Mouse (Mus musculus): Measurements from ENCODE around the gene Stxbp6. TPM values are rescaled to one million over a fixed set of nuclear protein-coding genes. Genes with fewer than 3 reads are reported as not detected.
"Not testable (repeated sequence)": the region's sequence is repeated elsewhere in the genome, so short reads cannot be mapped to it uniquely, and the experiment has no call there.

Stxbp6 gene
- polyA plus RNA-seq, 1 experiment from 2014 or later = 5.5 TPM

DNA sequence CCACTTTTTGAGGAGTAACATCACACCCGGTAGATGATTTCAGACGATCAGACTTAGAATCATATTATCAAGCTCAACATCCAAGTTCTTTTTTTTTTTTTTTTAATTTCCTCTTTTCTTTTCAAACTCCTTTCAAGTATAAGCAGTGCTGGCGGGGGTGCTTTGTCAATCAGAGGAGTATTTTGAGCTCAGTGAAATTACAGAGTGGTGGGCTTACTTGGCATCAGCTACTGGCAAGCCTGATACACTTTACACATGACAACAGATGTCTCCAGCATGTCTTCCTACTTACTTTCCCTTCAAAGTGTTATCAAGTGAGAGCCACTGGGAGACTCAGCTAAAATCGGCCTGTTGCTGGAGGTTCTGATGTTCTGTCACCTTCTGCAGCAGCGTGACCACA lies 21.6 kb downstream of the Stxbp6 start:
- H3K4me3 ChIP-seq = no peak overlapping the region
- H3K4me1 ChIP-seq = no peaks in the 10 kb centered on the region
- H3K9ac ChIP-seq = no peak overlapping the region
- ATAC-seq = no peak
- no peaks in the 10 kb centered on the region for H3K27me3 ChIP-seq (replicated peaks)
- H3K36me3 ChIP-seq = no peaks in the 10 kb centered on the region
- no peak overlapping the region for H3K4me2 ChIP-seq
- 54% methylated on average over 5 of the region's 5 CpGs for WGBS (ENCODE audit: insufficient replicate concordance)
- no peaks in the 10 kb centered on the region for H3K9me3 ChIP-seq (replicated peaks)
- H3K27ac ChIP-seq = no peak overlapping the region

DNA sequence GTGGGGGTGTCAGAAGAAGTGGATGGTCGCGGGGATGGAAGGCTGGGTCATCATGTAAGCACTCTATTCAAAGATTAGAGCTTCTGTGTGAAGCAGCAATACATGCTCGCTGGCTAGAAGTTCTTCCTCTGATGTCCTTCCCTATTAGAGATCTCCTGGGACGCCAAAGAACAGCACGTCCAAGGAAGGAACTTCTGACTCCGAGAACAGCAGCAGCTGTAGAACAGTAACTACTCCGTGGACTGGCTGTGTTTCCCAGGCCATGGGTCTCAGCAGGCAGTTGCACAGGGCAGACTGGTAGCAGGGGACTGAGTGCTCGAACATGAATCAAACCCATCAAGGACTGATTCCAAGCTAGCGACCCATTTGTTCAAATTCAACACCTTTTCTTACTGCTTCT lies 24.6 kb downstream of the Stxbp6 start:
- H3K9ac ChIP-seq = no peak overlapping the region
- H3K4me2 ChIP-seq = no peak overlapping the region
- no peak overlapping the region for H3K4me3 ChIP-seq
- ATAC-seq = no peak
- no peaks in the 10 kb centered on the region for H3K36me3 ChIP-seq
- H3K27ac ChIP-seq = no peak overlapping the region
- 66% methylated on average over 9 of the region's 9 CpGs for WGBS (ENCODE audit: insufficient replicate concordance)
- no peaks in the 10 kb centered on the region for H3K9me3 ChIP-seq (replicated peaks)
- H3K27me3 ChIP-seq (replicated peaks) = no peaks in the 10 kb centered on the region
- H3K4me1 ChIP-seq = no peaks in the 10 kb centered on the region

DNA sequence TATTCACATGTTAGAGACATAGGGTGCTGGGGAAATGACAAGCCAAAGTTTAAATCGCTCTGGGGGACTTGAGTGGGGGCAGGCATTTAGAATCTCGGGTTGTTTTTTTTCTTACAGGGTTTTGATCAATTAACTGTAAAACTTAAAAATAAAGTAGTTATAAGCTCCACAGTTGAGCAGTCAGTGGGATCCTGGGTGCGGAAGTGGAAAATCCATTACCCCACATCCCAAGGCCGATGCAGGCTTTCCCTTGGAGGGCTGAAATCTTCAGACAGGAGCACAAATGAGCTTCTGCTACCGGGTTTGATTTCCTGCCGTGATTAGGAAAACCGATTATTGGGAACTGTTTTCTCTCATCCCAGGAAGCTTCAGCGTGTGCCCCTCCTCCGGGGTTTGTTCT lies 26.8 kb downstream of the Stxbp6 start:
- H3K9ac ChIP-seq; H3K36me3 ChIP-seq; H3K9me3 ChIP-seq (replicated peaks); H3K4me2 ChIP-seq; H3K4me1 ChIP-seq; ATAC-seq; H3K27ac ChIP-seq; H3K4me3 ChIP-seq; H3K27me3 ChIP-seq (replicated peaks): not testable (repeated sequence)
- 31% methylated on average over 9 of the region's 9 CpGs for WGBS (ENCODE audit: insufficient replicate concordance)

DNA sequence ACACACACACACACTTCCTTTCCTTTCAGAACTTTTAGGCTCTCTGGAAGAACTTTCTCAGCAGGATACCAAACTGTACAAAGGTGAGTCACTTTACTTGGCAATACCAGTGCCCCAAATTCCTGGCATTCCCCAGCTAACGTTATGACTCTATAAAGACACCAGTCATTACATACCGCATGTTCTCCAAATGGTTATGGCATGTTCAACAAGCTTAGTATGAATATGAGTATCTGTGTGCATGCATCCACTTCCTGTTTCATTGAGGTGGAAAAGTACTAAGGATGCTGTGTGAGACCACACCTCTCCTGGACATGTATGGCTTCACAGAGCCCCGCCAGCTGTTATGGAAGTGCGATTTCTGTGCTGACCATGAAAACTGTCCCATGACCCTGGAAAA lies 27.3 kb downstream of the Stxbp6 start:
- WGBS (ENCODE audit: insufficient replicate concordance) = 61% methylated on average over 4 of the region's 4 CpGs
- no peak overlapping the region for H3K9ac ChIP-seq
- H3K36me3 ChIP-seq = no peaks in the 10 kb centered on the region
- H3K9me3 ChIP-seq (replicated peaks) = no peaks in the 10 kb centered on the region
- H3K4me3 ChIP-seq = no peak overlapping the region
- no peaks in the 10 kb centered on the region for H3K4me1 ChIP-seq
- no peak for ATAC-seq
- no peak overlapping the region for H3K4me2 ChIP-seq
- H3K27me3 ChIP-seq (replicated peaks) = no peaks in the 10 kb centered on the region
- H3K27ac ChIP-seq = no peak overlapping the region

DNA sequence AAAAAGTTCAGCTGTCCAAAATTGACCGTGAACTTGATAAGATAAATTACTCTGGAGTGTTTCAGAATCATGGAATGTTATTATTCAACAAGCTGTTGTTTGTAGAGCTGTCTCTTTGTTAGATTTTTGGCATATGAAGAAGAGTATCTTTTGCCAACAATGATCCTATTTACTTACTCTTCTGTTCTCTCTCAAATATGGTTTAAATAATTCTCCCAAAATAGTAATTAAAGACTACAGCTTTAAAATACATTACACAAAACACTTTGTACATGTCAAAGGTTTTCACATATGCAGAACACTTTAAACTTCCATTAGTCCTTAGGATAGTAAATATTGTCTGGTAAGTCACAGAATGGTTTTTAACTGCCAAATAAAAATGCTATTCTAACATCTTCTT lies 29.9 kb downstream of the Stxbp6 start:
- no peak overlapping the region for H3K27ac ChIP-seq
- H3K9ac ChIP-seq = no peak overlapping the region
- H3K4me1 ChIP-seq = no peaks in the 10 kb centered on the region
- WGBS (ENCODE audit: insufficient replicate concordance) = 61% methylated on average over 1 of the region's 1 CpGs
- no peak for ATAC-seq
- no peaks in the 10 kb centered on the region for H3K9me3 ChIP-seq (replicated peaks)
- no peak overlapping the region for H3K4me2 ChIP-seq
- H3K36me3 ChIP-seq = no peaks in the 10 kb centered on the region
- H3K4me3 ChIP-seq = no peak overlapping the region
- no peaks in the 10 kb centered on the region for H3K27me3 ChIP-seq (replicated peaks)

DNA sequence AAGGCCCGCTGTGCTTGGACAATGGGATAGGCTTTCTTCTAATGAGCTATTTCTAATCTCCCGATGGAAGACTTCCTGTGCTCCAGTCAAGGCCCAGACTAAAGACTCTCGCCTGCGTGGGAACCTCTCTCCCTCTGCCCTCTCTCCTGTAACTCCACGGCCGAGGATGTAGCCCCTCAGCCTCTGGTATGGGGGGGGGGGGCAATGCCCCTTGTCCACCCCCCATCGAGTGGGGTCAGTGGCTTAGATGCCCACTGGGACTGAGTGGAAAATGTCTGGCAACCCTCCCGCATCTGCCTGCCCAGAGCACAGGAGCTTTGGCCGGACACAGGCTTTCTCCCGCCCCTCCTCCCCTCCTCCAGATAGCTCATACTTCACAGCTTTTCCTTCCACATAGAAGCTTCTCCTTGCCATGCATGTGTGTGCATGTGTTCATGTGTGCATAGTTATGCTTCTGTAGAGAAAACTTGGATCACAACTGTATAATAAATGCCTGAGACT lies 31.9 kb downstream of the Stxbp6 start:
- H3K4me1 ChIP-seq = no peaks in the 10 kb centered on the region
- H3K27ac ChIP-seq = no peak overlapping the region
- H3K27me3 ChIP-seq (replicated peaks) = no peaks in the 10 kb centered on the region
- no peak for ATAC-seq
- H3K4me2 ChIP-seq = no peak overlapping the region
- H3K9ac ChIP-seq = no peak overlapping the region
- H3K9me3 ChIP-seq (replicated peaks) = no peaks in the 10 kb centered on the region
- no peak overlapping the region for H3K4me3 ChIP-seq
- H3K36me3 ChIP-seq = no peaks in the 10 kb centered on the region
- WGBS (ENCODE audit: insufficient replicate concordance) = 44% methylated on average over 10 of the region's 10 CpGs

DNA sequence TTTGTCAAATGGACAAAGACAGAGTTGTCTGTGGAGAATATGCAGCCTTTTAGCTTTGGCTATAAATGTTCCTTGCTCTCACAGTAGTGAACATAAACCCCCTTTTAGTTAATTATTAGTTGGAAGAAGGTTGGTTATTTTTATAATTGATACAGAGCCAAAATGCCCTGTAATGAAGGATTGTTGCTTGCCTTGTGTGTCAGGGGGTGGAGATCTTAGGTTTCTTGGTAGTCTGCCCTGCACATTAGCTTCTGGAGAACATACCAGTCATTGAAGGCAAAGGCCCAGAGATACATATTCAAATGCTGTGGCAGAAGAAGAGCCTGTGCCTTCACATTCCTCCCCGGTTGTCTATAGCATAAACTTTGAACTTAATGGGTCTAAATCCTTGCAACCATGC lies 37.0 kb downstream of the Stxbp6 start:
- 55% methylated on average over 1 of the region's 1 CpGs for WGBS (ENCODE audit: insufficient replicate concordance)
- no peak overlapping the region for H3K4me2 ChIP-seq
- ATAC-seq = no peak

DNA sequence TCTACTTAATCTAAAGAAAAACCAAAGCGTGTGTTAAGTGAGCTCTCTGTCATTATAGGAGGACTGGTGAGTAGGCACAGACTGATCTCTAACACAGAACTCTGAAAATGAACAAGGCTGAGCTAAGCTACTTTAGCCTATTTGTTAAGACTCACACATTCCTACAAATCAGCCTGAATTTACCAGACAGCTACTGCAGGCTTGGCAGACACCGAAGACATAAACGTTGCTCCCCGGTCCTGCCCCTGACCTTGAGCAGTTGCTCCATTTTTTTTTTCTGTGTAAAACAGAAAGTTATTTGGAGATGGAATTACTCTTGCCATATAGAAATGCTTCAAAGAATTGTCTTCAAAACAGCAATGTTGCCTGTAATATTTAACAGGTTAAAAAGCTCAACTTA lies 37.4 kb downstream of the Stxbp6 start:
- Histone ChIP-seq H3K9ac (no peak overlapping the region), H3K4me1 (no peaks in the 10 kb centered on the region), H3K36me3 (no peaks in the 10 kb centered on the region), H3K27me3 (replicated peaks) (no peaks in the 10 kb centered on the region), H3K27ac (no peak overlapping the region), H3K4me2 (no peak overlapping the region), H3K4me3 (no peak overlapping the region), H3K9me3 (replicated peaks) (no peaks in the 10 kb centered on the region)
- 77% methylated on average over 4 of the region's 4 CpGs for WGBS (ENCODE audit: insufficient replicate concordance)
- no peak for ATAC-seq

More for the DNA sequence above, 37.0 kb downstream of the Stxbp6 start:
- Histone ChIP-seq H3K36me3 (no peaks in the 10 kb centered on the region), H3K4me3 (no peak overlapping the region), H3K9ac (no peak overlapping the region), H3K4me1 (no peaks in the 10 kb centered on the region), H3K27ac (no peak overlapping the region), H3K27me3 (replicated peaks) (no peaks in the 10 kb centered on the region), H3K9me3 (replicated peaks) (no peaks in the 10 kb centered on the region)

DNA sequence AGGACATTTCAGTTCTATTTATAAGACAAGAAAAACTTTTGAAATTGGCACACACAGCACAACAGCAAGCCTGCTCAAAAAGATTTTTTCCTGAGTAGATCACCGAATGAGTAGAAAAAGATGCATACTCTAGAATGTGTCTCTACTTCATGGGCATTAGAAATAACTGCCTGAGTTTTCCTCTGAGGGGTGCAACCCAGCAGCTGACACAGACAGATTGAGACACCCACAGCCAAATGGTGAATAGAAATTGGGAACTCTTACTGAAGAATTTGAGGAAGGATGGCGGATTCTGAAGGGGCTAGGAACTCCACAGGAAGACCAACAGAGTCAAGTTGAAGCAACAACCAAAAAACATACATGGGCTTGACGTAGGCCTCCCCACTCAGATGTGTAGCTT lies 43.8 kb downstream of the Stxbp6 start:
- no peak overlapping the region for H3K4me2 ChIP-seq
- H3K9ac ChIP-seq = no peak overlapping the region
- no peaks in the 10 kb centered on the region for H3K27me3 ChIP-seq (replicated peaks)
- WGBS (ENCODE audit: insufficient replicate concordance) = 67% methylated on average over 3 of the region's 3 CpGs
- no peak for ATAC-seq
- H3K4me3 ChIP-seq = no peak overlapping the region
- H3K27ac ChIP-seq = no peak overlapping the region
- H3K4me1 ChIP-seq = no peaks in the 10 kb centered on the region
- no peaks in the 10 kb centered on the region for H3K36me3 ChIP-seq
- no peaks in the 10 kb centered on the region for H3K9me3 ChIP-seq (replicated peaks)

DNA sequence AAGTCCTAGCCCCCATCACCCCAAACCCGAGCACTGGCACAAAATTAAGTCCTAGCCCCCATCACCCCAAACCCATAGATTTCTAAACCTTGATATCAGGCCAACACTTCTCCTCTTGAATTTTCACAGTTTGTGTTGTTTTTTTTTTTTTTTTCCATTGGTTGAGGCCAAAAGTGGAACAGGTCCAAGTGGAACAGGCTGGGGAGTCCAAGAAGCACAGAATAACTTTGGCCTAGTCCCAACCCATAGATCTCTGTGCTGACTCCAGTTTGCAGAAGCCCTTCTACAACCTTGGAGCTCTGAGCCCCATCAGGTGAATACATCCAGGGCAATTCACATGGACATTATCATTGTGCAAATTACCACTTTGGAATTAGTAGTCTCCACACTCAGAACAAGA lies 48.2 kb downstream of the Stxbp6 start:
- no peak overlapping the region for H3K4me2 ChIP-seq
- WGBS (ENCODE audit: insufficient replicate concordance) = 27% methylated on average over 1 of the region's 1 CpGs
- H3K9me3 ChIP-seq (replicated peaks) = no peaks in the 10 kb centered on the region
- H3K36me3 ChIP-seq = no peaks in the 10 kb centered on the region
- H3K4me3 ChIP-seq = no peak overlapping the region
- no peak overlapping the region for H3K9ac ChIP-seq
- no peaks in the 10 kb centered on the region for H3K4me1 ChIP-seq
- ATAC-seq = no peak
- no peaks in the 10 kb centered on the region for H3K27me3 ChIP-seq (replicated peaks)
- no peak overlapping the region for H3K27ac ChIP-seq

DNA sequence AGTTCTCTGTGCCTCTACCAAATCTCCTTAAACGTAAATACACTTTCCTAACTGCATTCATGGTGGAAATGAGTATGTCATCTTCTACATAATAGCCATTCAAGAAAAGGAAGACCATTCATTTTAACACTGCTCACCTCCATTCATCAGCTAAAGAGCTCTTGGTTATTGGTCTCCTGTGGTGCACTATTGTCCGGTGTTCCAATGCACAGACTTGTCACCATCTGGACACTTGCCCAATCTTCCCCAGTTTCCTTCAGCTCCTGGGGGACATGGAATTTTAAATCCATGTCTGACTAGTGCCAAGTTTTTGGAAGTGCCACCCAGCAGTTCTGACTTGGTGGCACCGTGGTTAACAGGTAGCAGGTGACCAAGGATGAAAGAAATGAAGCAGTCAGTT lies 54.5 kb downstream of the Stxbp6 start:
- no peaks in the 10 kb centered on the region for H3K4me1 ChIP-seq
- ATAC-seq = no peak
- H3K36me3 ChIP-seq = no peaks in the 10 kb centered on the region
- WGBS (ENCODE audit: insufficient replicate concordance) = 71% methylated on average over 3 of the region's 3 CpGs
- H3K4me2 ChIP-seq = no peak overlapping the region
- no peak overlapping the region for H3K27ac ChIP-seq
- no peaks in the 10 kb centered on the region for H3K27me3 ChIP-seq (replicated peaks)
- H3K4me3 ChIP-seq = no peak overlapping the region
- no peak overlapping the region for H3K9ac ChIP-seq
- no peaks in the 10 kb centered on the region for H3K9me3 ChIP-seq (replicated peaks)

DNA sequence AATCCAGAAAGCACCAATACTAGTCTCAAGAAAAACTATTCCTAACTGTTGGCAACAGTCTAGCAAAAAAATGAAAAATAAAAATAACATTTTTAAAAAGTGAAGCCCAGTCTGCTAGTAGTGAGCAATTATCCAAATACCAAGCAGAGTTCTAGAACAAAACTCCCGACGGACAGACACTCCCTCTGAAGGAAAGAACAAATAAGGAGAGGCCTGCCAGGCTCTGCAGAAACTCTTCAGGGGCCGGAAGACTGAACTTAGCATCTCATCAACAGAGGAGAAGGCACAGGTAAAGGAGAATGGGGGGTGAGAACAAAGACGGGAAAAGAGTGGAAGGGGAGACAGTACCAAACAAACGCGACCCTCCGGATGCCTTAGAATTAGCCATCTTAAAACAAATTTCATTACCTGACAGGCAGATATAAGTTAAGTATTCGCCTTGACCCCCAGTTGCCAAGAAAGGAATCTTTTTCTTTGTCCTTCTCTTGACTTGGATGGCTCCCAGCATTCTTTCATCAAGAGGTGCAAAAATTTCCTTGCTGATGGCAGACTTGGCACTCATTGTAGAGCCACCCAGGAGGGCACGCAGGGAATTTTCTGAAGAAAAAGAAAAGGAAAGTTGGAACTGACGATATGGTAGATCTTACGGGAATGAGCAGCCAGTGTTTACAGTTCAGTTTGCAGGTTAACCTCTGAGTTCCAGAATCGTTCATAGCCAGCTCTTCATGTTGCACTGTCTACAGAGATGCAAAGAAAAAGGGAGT lies 55.3 kb downstream of the Stxbp6 start:
- WGBS (ENCODE audit: insufficient replicate concordance) = 70% methylated on average over 12 of the region's 12 CpGs
- no peak for ATAC-seq
- no peak overlapping the region for H3K27ac ChIP-seq

DNA sequence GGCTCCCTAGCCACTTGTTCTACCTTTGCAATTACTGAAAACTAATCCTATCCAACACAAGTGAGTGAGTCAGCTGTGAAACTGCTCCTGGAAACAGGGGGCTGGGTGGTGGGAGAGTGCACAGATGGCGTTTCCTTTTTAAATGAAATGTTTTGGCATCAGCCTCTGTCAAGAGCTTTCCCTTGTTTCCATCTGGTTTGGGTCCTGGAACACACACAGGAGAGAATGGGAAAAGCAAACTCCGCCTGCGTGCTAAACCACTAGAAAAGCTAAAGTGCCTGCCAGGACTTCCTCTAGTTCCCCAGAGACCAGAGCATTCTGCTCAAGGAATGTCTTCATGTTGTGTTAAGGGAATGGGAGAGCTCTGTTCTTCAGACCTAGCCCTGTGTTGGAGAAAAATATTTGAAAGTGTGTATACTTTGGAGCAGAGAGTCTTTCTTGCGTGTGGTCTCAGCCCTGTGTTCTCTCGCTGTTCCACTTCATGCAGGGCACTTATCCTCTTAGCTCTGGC lies 61.2 kb downstream of the Stxbp6 start:
- Histone ChIP-seq H3K27ac (no peak overlapping the region), H3K36me3 (no peaks in the 10 kb centered on the region), H3K4me2 (no peak overlapping the region), H3K4me1 (no peaks in the 10 kb centered on the region), H3K27me3 (replicated peaks) (no peaks in the 10 kb centered on the region), H3K9ac (no peak overlapping the region), H3K4me3 (no peak overlapping the region), H3K9me3 (replicated peaks) (no peaks in the 10 kb centered on the region)
- 66% methylated on average over 5 of the region's 5 CpGs for WGBS (ENCODE audit: insufficient replicate concordance)
- no peak for ATAC-seq

More for the DNA sequence above, 55.3 kb downstream of the Stxbp6 start:
- H3K36me3 ChIP-seq = no peaks in the 10 kb centered on the region
- H3K4me2 ChIP-seq = no peak overlapping the region
- no peaks in the 10 kb centered on the region for H3K4me1 ChIP-seq
- no peaks in the 10 kb centered on the region for H3K27me3 ChIP-seq (replicated peaks)
- no peak overlapping the region for H3K9ac ChIP-seq
- H3K4me3 ChIP-seq = no peak overlapping the region
- no peaks in the 10 kb centered on the region for H3K9me3 ChIP-seq (replicated peaks)
